Mouse (Mus musculus): ENCODE results near the gene Fgfr1op2. TPM values are rescaled to one million over a fixed set of nuclear protein-coding genes. Genes with fewer than 3 reads are reported as not detected.
A peak's percentile ranks its signal among the peaks of the same experiment; 100 is the strongest.

The Fgfr1op2 gene
- total RNA-seq, 1 experiment from 2014 or later: 155 TPM

- ATAC-seq (replicated peaks; ENCODE audit: low read depth, poor library complexity, severe bottlenecking): no peak
Observed at GRCm38 (mm10) chr6:146585134-146585533, 8.1 kb downstream of the Fgfr1op2 start.

- no peak for ATAC-seq (replicated peaks; ENCODE audit: low read depth, poor library complexity, severe bottlenecking)
Observed at GRCm38 (mm10) chr6:146602601-146603000, 25.6 kb downstream of the Fgfr1op2 start.

GRCm38 (mm10) chr6:146603651-146604050 is 26.6 kb downstream of the Fgfr1op2 start:
- no peak for ATAC-seq (replicated peaks; ENCODE audit: low read depth, poor library complexity, severe bottlenecking)

GRCm38 (mm10) chr6:146611385-146611784 is 34.4 kb downstream of the Fgfr1op2 start:
- peak; percentile 53; the same call in 1 of the 2 replicates for ATAC-seq (replicated peaks; ENCODE audit: low read depth, poor library complexity, severe bottlenecking)

GRCm38 (mm10) chr6:146611897-146612296 is 34.9 kb downstream of the Fgfr1op2 start:
- ATAC-seq (replicated peaks; ENCODE audit: low read depth, poor library complexity, severe bottlenecking): no peak; the same call in 1 of the 2 replicates

- ATAC-seq (replicated peaks; ENCODE audit: low read depth, poor library complexity, severe bottlenecking): no peak
Observed at GRCm38 (mm10) chr6:146612736-146613135, 35.7 kb downstream of the Fgfr1op2 start.

GRCm38 (mm10) chr6:146613907-146614306 is 36.9 kb downstream of the Fgfr1op2 start:
- no peak for ATAC-seq (replicated peaks; ENCODE audit: low read depth, poor library complexity, severe bottlenecking)

- ATAC-seq (replicated peaks; ENCODE audit: low read depth, poor library complexity, severe bottlenecking): no peak
Observed at GRCm38 (mm10) chr6:146614541-146614940, 37.5 kb downstream of the Fgfr1op2 start.

- ATAC-seq (replicated peaks; ENCODE audit: low read depth, poor library complexity, severe bottlenecking): no peak
Observed at GRCm38 (mm10) chr6:146615891-146616290, 38.9 kb downstream of the Fgfr1op2 start.

GRCm38 (mm10) chr6:146616670-146617069 is 39.7 kb downstream of the Fgfr1op2 start:
- ATAC-seq (replicated peaks; ENCODE audit: low read depth, poor library complexity, severe bottlenecking): no peak

- ATAC-seq (replicated peaks; ENCODE audit: low read depth, poor library complexity, severe bottlenecking): no peak
Observed at GRCm38 (mm10) chr6:146628123-146628522, 51.1 kb downstream of the Fgfr1op2 start.

- peak; percentile 72 for ATAC-seq (replicated peaks; ENCODE audit: low read depth, poor library complexity, severe bottlenecking)
Observed at GRCm38 (mm10) chr6:146629781-146630756, 53.1 kb downstream of the Fgfr1op2 start.

GRCm38 (mm10) chr6:146630961-146631360 is 54.0 kb downstream of the Fgfr1op2 start:
- peak; percentile 17 for ATAC-seq (replicated peaks; ENCODE audit: low read depth, poor library complexity, severe bottlenecking)

- ATAC-seq (replicated peaks; ENCODE audit: low read depth, poor library complexity, severe bottlenecking): no peak
Observed at GRCm38 (mm10) chr6:146631847-146632246, 54.8 kb downstream of the Fgfr1op2 start.

GRCm38 (mm10) chr6:146632403-146632802 is 55.4 kb downstream of the Fgfr1op2 start:
- ATAC-seq (replicated peaks; ENCODE audit: low read depth, poor library complexity, severe bottlenecking): no peak

GRCm38 (mm10) chr6:146633097-146633496 is 56.1 kb downstream of the Fgfr1op2 start:
- no peak for ATAC-seq (replicated peaks; ENCODE audit: low read depth, poor library complexity, severe bottlenecking)

- ATAC-seq (replicated peaks; ENCODE audit: low read depth, poor library complexity, severe bottlenecking): no peak
Observed at GRCm38 (mm10) chr6:146633629-146634014, 56.6 kb downstream of the Fgfr1op2 start.

- peak; percentile 37; the same call in 1 of the 2 replicates for ATAC-seq (replicated peaks; ENCODE audit: low read depth, poor library complexity, severe bottlenecking)
Observed at GRCm38 (mm10) chr6:146634015-146634722, 57.2 kb downstream of the Fgfr1op2 start.

- no peak for ATAC-seq (replicated peaks; ENCODE audit: low read depth, poor library complexity, severe bottlenecking)
Observed at GRCm38 (mm10) chr6:146634759-146635606, 58.0 kb downstream of the Fgfr1op2 start.

GRCm38 (mm10) chr6:146636482-146636881 is 59.5 kb downstream of the Fgfr1op2 start:
- no peak for ATAC-seq (replicated peaks; ENCODE audit: low read depth, poor library complexity, severe bottlenecking)
